Mouse (Mus musculus) hindbrain, embryonic 10.5 days (tissue): Measurements from ENCODE around the gene Taf1b. TPM values are rescaled to one million over a fixed set of nuclear protein-coding genes. Genes with fewer than 3 reads are reported as not detected.

Experiments used
- DNase-seq: peaks from one replicate; pipeline ENCODE4 v3.0.0-alpha.2; 2017; ENCODE audit warnings: low spot score
- H3K27ac ChIP-seq: fragments of 300-500 bp; sonication (generic); 2 replicates; pipeline ENCODE4 v1.5.1; 2016; ENCODE audit warnings: mild to moderate bottlenecking, moderate library complexity
- H3K27me3 ChIP-seq: fragments of 300-500 bp; sonication (generic); 2 replicates; pipeline ENCODE4 v1.6.1; 2016; ENCODE audit warnings: mild to moderate bottlenecking; ENCODE audit not compliant: poor library complexity, insufficient read depth, severe bottlenecking
- H3K36me3 ChIP-seq: fragments of 300-500 bp; sonication (generic); 2 replicates; pipeline ENCODE4 v1.6.1; 2016; ENCODE audit warnings: mild to moderate bottlenecking, moderate library complexity
- H3K4me1 ChIP-seq: fragments of 300-500 bp; sonication (generic); replicated peaks from 2 replicates; pipeline ENCODE4 v1.6.1; 2016; ENCODE audit warnings: mild to moderate bottlenecking
- H3K4me3 ChIP-seq: fragments of 300-500 bp; sonication (generic); 2 replicates; pipeline ENCODE4 v1.5.1; 2016; ENCODE audit warnings: mild to moderate bottlenecking, moderate library complexity
- H3K9me3 ChIP-seq: fragments of 300-500 bp; sonication (generic); 2 replicates; pipeline ENCODE4 v1.6.1; 2016; ENCODE audit warnings: mild to moderate bottlenecking, moderate library complexity
- WGBS: fragments of 180-500 bp; shearing (Covaris S2); methylation state at CpG from one replicate; pipeline ENCODE4 v1.1.7; 2016; 5-methylcytosine and 5-hydroxymethylcytosine counted together
- polyA plus RNA-seq: library from polyadenylated mRNA; unstranded; fragments of >200 nt; fragmentation: Nextera tagmentation; extraction: Ambion mirVana; gene quantifications from 2 replicates; pipeline ENCODE4 v1.2.1, GENCODE M21; 2016

The Taf1b gene
- polyA plus RNA-seq, 1 experiment from 2014 or later: 26.2 TPM

DNA sequence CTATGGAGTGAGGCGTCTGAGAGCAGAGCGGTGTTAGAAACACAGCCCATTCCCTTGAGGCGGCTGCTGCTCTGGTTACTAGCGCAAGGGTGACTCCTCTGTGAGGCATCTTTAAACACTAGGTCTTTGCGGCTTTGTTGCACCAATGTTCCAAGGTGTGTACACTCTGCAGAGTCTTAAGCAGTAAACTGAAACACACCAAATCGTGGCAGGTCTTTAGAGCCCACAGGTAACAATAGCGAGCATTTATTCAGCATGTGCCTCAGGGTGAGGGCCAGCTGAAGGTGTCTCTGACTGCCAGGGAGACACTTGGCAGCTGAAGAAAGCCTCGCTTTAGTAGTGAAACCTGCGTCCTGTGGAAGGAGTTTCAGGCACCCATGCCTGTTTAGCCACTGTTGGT is 93.9 kb downstream of the Taf1b start:
- peak overlapping the region; percentile 35; the same call in 1 of the 2 replicates for H3K27ac ChIP-seq
- H3K27me3 ChIP-seq: no peaks in the 10 kb centered on the region
- DNase-seq: no peak
- no peak overlapping the region for H3K4me3 ChIP-seq
- H3K9me3 ChIP-seq: no peaks in the 10 kb centered on the region
- peaks cover 18% of the 10 kb centered on the region for H3K4me1 ChIP-seq
- WGBS: 75% methylated on average over 9 of the region's 9 CpGs
- no peaks in the 10 kb centered on the region for H3K36me3 ChIP-seq

DNA sequence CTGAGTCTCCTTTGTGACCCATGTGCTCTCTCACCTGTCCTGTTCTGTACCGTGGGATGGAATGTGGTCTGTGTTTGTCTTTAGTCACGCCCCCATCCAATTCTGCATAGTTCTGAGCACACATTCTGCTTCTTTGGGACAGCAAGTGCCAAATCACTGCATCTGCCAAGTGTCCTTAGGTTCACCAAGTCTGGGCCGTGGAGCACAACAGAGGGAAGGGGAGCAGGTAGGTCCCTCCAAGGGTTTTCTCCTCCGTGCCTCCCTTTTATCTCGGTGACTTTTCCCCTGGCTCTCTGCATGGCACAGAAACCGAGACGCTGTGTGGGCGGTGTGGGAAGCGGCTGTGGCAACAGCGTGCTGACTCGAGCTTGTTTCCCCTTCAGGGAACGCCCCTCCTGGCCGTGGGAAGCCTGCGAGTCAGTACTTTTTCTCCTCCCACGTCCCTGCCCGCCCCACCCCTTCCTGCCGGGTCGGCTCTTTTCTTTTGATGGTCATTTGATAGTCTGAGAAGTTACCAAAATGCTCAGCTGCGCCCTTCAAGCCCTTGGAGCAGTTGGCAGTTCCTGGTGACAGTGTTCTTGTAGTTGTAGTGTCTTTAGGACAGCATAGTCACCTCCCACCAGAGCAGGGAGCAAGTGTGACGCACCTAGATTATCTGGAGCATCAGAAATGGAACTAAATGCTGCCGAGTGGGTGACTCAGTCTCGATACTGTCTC is 95.0 kb downstream of the Taf1b start:
- H3K27ac ChIP-seq: peak overlapping the region; percentile 69; the same call in 1 of the 2 replicates
- H3K27me3 ChIP-seq: no peaks in the 10 kb centered on the region
- H3K9me3 ChIP-seq: no peaks in the 10 kb centered on the region
- peak; percentile 30 for DNase-seq
- no peaks in the 10 kb centered on the region for H3K36me3 ChIP-seq
- H3K4me1 ChIP-seq: peaks cover 18% of the 10 kb centered on the region
- WGBS: 19% methylated on average over 22 of the region's 22 CpGs
- peak overlapping the region; percentile 39 for H3K4me3 ChIP-seq

DNA sequence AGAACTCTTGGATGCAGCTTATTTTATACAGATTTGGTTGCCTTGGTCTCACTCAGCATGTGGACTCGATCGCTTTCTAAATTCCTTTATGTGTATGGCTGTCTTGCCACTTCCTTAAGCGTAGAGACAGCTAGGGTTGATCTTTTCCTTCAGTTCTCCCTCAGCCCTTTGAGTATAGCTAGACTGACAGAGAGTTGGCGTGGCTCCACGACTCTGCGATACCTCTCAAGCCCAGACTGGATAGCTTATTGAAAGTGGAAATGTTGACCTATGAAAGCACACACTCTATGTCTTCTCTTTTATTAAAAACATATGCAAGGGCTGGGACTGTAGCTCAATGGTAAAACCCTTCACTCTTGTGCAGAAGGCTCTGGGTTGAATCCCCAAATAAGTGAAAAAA is 99.2 kb downstream of the Taf1b start:
- WGBS: 90% methylated on average over 6 of the region's 6 CpGs
- Histone ChIP-seq H3K9me3 (no peaks in the 10 kb centered on the region), H3K27ac (no peak overlapping the region), H3K36me3 (no peaks in the 10 kb centered on the region), H3K4me1 (peaks cover 13% of the 10 kb centered on the region), H3K4me3 (no peak overlapping the region), H3K27me3 (no peaks in the 10 kb centered on the region; the same call in 1 of the 2 replicates)
- no peak for DNase-seq

DNA sequence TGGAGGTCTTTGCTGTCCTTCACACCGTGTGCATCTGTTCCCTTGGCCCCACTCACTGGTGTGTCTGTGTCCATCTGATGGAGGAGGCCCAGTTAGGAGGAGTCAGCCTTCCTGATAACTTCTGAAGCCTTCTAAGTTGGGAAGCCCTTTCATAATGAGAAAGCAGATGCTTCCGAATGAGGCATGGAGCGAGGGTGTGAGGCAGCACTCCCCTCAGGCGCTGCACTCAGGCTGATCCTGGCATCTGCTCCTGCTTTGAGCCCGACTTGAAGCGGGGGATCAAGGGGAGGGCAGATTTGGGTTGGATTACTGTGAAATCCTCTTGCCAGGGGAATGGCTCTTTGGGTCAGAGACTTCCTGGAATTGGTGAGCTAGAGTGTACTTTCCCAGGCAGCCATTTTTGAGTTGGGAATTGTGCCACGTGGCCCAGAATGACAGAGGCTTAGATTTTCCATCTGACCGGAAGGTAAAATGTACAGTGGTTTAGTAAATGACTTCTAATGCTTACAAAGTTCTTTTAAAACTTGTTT is 101.3 kb downstream of the Taf1b start:
- Histone ChIP-seq H3K27ac (no peak overlapping the region), H3K4me3 (no peak overlapping the region), H3K9me3 (no peaks in the 10 kb centered on the region), H3K4me1 (no peaks in the 10 kb centered on the region), H3K36me3 (no peaks in the 10 kb centered on the region), H3K27me3 (no peaks in the 10 kb centered on the region; the same call in 1 of the 2 replicates)
- no peak for DNase-seq
- WGBS: 72% methylated on average over 8 of the region's 8 CpGs

- no peaks in the 10 kb centered on the region for H3K4me1 ChIP-seq
- H3K27ac ChIP-seq: no peak overlapping the region
- H3K36me3 ChIP-seq: no peaks in the 10 kb centered on the region
- no peaks in the 10 kb centered on the region for H3K9me3 ChIP-seq
- WGBS: 86% methylated on average over 7 of the region's 7 CpGs
- H3K27me3 ChIP-seq: no peaks in the 10 kb centered on the region; the same call in 1 of the 2 replicates
- H3K4me3 ChIP-seq: no peak overlapping the region
- DNase-seq: no peak
These were observed 101.9 kb downstream of the Taf1b start for GRCm38 (mm10) chr12:24600074-24600473.

GRCm38 (mm10) chr12:24600806-24601205 is 102.6 kb downstream of the Taf1b start:
- Histone ChIP-seq H3K36me3 (no peaks in the 10 kb centered on the region), H3K27ac (no peak overlapping the region), H3K9me3 (no peaks in the 10 kb centered on the region), H3K27me3 (no peaks in the 10 kb centered on the region; the same call in 1 of the 2 replicates), H3K4me1 (no peaks in the 10 kb centered on the region), H3K4me3 (no peak overlapping the region)
- 6% methylated on average over 9 of the region's 9 CpGs for WGBS
- DNase-seq: peak; percentile 77

- no peak overlapping the region for H3K27ac ChIP-seq
- H3K36me3 ChIP-seq: no peaks in the 10 kb centered on the region
- H3K27me3 ChIP-seq: no peaks in the 10 kb centered on the region; the same call in 1 of the 2 replicates
- H3K9me3 ChIP-seq: no peaks in the 10 kb centered on the region
- H3K4me3 ChIP-seq: no peak overlapping the region
- no peaks in the 10 kb centered on the region for H3K4me1 ChIP-seq
- WGBS: 35% methylated on average over 2 of the region's 2 CpGs
- peak; percentile 71 for DNase-seq
These were observed 105.1 kb downstream of the Taf1b start for GRCm38 (mm10) chr12:24603266-24603665.

DNA sequence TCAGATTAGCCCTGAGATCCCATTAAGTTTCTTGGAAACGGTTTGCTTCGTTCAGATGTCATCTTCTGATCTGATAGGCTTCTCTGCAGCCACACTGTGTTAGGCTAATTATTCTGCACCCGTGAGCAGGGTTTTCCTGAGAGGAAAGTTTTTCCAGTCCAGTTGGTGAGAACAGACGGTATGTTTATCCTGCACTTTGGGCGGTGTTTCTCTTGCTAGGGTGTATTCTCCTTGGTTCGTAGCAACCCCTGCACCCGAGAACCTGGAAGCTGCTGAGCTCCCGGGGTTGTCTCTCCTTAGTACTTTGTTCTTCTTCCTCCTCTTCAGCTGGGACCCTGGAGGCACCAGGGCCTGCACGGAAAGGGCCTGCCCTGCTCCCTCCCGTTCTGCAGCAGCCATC is 108.0 kb downstream of the Taf1b start:
- no peaks in the 10 kb centered on the region for H3K36me3 ChIP-seq
- no peaks in the 10 kb centered on the region for H3K9me3 ChIP-seq
- no peaks in the 10 kb centered on the region; the same call in 1 of the 2 replicates for H3K4me1 ChIP-seq
- WGBS: 76% methylated on average over 10 of the region's 10 CpGs
- no peaks in the 10 kb centered on the region; the same call in 1 of the 2 replicates for H3K27me3 ChIP-seq
- H3K27ac ChIP-seq: no peak overlapping the region
- no peak for DNase-seq
- H3K4me3 ChIP-seq: no peak overlapping the region

Other genes with a start within 250 kb of the Taf1b start
- gene Grhl1, start 73.9 kb downstream of the Taf1b start, polyA plus RNA-seq: 0.21 and 0.58 TPM in 2 replicates
- 13.2 and 14.0 TPM in 2 replicates for gene Klf11, start 152.9 kb downstream of the Taf1b start, polyA plus RNA-seq
- gene Cys1, start 183.5 kb downstream of the Taf1b start, polyA plus RNA-seq: 0.34 and 0.55 TPM in 2 replicates
- 552 and 686 TPM in 2 replicates for gene Rrm2, start 209.9 kb downstream of the Taf1b start, polyA plus RNA-seq